Mouse (Mus musculus): ENCODE measurements around the gene Lyrm7.
"Not testable (repeated sequence)": the region's sequence is repeated elsewhere in the genome, so short reads cannot be mapped to it uniquely, and the experiment has no call there.

Gene Lyrm7

GRCm38 (mm10) chr11:54879922-54880321 is 19.2 kb upstream of the Lyrm7 start:
- DNase-seq, result no peak

DNA sequence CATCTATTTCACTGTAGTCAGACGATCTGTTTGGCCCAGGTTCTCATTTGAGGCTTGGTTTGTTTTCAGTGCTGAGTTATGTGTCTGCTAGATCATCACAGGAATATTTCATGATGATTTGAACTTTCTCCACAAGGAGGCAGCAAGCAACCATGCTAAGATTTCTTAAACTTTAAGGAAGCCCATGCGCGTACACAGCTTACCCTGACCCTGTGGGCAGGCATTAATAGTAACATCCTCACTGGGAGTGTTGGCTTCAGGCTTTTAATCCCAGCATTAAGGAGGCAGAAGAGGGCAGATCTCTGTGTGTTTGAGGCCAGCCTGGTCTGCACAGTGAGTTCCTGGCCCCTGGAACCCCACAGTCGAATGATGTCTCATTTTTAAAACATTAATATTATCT is 18.7 kb upstream of the Lyrm7 start:
- DNase-seq, result peak; percentile 76 to 82

- no peak for DNase-seq
Observed at GRCm38 (mm10) chr11:54878893-54879292, 18.2 kb upstream of the Lyrm7 start.

DNA sequence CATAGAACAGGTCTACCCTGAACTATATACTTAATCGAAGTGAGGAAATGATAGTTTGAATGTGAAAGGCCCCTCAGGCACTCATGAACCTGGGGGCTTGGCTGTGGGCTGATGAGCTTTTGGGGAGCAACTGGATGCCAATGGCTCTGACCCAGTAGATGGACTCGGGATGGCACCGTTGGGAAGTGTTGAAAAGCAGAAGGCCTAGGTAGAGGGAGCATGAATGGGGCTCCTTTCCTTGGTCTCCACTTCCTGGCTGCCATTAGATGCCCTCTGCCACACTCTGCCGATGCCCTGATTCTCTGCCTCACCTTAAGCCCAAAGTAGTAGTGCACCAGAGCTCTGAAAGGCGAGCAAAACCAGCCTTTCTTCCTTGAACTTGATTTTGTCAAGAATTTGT is 15.3 kb upstream of the Lyrm7 start:
- DNase-seq, result no peak

DNA sequence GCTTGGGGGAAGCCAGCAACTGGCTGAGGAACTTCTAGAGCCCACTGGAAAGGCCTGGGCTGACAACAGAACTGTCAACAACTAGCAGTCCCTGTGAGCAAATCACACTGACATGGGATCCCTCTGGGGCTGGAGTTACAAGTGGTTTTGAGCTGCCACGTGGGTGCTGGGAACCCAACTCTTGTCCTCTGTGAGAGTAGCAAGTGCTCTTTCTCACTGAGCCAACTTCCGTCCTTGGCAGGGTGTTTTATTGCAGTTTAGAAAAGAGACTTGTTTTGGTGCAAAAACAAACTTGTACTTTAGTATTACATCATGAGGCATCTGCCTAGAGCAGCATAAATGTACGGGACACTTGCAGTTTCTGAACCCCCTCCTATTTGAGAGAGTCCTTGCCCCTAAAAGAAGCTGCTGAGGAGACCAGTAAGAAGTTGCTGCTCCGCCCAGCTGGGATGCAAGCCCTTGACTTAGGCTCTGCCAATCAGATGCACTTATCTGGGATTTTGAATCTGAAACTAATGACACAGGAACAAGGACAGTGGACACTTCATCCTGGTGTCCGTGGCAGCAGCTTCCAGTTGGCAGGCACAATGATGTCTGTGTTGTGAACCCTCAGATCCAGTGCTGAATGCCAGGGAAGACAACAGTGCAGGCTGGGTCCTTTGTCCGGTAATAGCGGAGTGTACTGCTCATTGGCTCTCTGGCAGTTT is 11.3 kb upstream of the Lyrm7 start:
- DNase-seq, result no peak

- no peak for DNase-seq
Observed at GRCm38 (mm10) chr11:54869318-54869717, 8.6 kb upstream of the Lyrm7 start.

GRCm38 (mm10) chr11:54868445-54868844 is 7.7 kb upstream of the Lyrm7 start:
- DNase-seq, result no peak

GRCm38 (mm10) chr11:54867903-54868434 is 7.3 kb upstream of the Lyrm7 start:
- no peak for DNase-seq

DNA sequence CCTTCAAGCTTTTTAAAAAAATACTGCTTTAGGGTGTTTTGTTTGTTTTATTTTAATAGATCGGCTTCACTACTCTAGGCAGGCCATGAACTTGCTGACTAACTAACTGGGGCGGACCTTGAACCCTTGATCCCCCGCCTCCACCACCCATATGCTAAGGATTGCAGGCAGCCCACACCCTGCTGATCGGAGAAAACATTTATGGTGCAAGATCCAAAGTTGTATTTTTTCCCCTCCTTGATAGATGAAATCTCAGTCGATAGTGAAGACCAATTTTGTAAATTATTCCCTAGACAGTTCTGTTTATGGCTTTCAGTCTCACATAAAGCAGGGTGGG is 6.3 kb upstream of the Lyrm7 start:
- DNase-seq, result peak; percentile 72 to 76

- DNase-seq, result peak; percentile 92 to 93
Observed at GRCm38 (mm10) chr11:54866119-54867048, 5.7 kb upstream of the Lyrm7 start, which contains the start of gene Hint1. Gene Hint1, plus strand, starts transcription at chr11:54866383.

- no peak for DNase-seq
Observed at GRCm38 (mm10) chr11:54865330-54866085, 4.8 kb upstream of the Lyrm7 start.

DNA sequence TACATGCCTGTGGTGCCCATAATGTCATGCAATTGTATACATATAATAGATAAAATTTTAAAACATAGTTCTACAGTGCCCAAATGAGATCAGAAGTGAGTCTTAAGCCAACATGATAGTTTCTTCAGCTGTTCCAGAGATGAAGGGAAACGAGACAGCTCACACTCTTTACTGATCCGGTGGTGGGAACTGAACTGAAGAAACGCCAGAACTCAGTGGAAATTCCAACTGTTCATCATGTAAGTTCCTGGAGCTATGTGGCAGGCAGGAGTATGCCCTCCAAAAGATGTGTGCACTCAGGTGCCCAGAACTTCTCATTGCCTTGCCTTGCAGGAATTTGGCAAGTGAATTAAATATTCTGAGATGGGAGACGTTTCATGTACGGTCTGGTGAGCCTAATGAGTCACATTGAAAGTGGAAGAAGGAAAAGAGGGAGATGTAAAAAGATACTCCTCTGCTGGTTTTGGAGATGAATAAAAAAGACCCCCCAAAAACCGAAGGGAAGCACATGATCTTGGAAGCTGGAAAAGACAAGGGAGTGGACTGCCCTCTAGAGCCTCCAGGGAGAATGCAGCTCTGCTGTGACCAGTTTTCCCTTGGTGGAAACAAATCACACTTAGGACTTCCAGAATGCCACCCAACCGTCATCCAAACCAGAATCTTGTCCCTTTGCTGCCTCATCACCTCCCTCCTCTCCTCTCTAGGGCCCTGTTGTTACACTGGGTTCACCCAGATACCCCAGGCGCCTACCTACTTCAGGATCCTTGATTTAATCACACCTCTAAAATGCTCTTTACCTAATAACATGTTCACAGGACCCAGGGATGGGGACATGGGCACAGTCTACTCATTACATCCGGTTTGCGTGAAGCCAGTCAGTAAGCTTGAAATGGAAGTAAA is 2.2 kb upstream of the Lyrm7 start:
- DNase-seq, result peak in 1 of 2 experiments; percentile 64

DNA sequence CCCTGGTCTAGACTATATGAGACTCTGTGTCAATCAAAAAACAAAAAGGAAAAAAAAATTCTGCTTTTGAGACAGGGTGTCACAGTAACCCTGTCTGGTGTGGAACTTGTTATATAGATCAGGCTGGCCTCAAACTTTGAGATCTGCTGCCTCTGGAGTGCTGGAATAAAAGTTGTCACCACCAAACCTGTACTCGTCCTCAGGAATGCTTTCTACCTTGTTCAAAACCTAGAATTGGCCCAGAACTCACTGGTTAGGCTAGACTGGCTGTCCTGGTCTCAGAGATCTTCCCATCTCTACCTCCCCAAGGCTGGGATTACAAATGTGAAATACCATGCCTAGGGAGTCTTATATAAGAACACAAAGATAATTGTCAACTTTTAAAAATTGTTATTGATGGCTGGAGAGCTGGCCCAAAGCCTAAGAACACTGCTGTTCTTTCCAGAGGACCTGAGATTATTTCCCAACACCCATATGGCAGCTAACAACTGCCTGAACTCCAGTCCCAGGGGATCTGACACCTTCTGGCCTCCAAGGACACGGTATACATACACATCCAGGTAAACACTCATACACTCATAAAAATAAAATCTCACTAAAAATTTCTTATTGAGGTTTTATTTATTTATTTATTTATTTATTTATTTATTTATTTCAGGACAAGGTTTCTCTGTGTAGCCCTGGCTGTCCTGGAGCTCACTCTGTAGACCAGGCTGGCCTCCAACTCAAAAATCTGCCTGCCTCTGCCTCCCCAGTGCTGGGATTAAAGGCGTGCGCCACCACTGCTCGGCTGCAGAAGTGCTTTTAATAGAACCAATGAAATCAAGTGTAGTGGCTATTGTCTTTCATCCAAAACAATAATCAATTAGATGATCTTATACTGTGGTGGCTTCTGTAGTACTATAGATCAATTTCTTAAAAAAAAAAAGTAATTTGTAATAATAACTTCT is 1.0 kb upstream of the Lyrm7 start:
- no peak for DNase-seq

DNA sequence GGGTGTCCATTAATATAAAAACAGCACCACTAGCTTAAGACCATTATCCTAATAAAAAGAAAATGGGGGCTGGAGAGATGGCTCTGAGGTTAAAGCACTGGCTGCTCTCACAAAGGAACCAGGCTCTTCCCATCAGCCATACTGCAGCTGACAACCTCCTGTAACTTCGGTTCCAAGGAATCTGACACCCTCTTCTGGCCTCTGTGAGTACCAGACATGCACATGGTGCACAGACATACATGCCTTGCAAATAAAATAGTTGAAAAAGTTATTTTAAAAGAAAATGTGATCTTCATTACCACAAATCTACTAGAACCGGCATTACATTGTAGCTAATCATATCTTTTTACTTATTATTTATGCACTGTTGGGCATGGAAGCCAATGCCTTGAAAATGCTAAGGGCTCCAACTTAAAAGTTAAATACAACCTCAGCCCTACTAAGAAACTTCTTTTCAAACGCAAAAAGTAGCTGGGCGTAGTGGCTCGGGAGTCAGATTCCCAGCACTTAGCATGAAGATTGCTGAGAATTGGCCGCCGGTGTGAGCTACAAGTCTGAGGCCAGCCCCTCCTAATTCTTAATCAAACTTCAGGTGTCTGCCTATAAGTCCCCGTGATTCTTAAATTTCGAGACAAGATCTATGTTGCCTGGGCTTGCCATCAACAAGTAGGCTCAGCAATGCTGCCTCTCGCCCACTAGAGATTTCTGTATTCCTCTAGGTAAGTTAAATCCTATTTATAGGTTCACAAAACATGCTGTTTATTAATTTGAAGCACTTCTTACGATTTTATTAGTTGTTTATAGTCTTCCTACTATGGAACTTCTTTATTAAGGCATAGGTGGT is 1.2 kb downstream of the Lyrm7 start:
- DNase-seq, result peak in 1 of 2 experiments; percentile 26

GRCm38 (mm10) chr11:54858880-54859279 is 1.8 kb downstream of the Lyrm7 start:
- DNase-seq, result not testable (repeated sequence)

GRCm38 (mm10) chr11:54851656-54852055 is 9.1 kb downstream of the Lyrm7 start:
- no peak for DNase-seq

- DNase-seq, result no peak
Observed at GRCm38 (mm10) chr11:54849961-54850758, 10.6 kb downstream of the Lyrm7 start.

DNA sequence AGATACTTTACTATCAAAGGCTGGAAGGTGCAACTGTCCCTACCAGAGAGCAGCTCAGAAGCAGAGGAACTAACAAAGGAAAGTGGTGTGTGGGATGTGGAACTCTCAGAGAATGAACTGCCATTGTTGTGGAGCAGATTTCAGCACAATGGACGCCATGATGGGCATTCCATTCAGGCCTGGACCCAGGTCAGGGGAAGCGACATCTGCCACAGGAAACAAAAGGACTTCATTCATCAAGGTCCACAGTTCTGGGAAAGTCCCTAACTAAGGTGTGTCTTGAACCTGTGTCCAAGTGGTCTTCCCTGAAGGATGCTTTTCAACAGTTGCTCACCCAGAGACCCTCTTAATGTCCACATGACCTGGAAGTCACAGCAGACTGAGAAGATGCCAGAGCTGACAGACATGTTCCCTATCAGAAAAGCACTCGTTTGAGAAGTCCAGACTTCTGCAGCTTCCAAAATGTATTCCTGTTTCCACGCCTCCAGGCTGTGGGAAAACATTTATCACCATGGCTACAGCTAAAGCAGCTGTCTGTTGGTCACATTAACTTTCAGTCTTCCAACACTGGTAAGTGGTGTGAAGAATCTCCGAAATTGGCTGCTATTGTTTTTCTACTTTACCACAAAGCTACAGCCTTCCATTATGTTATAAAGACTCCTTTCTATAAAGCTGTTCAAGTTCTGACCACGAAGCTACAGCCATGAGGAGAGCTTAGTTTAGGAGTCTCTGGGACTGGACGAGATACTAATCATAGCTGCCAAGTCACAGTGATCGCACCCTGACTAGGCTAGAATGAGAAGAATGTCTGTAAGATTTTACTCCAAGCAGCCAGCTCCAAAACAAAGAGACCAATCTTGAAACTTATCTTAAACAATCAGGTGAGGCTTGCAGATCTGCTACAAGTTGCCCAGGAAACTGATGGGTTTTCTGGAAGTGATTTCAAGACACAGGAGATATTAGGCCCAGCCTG is 15.0 kb downstream of the Lyrm7 start:
- DNase-seq, result no peak
